Mouse (Mus musculus): ENCODE measurements around the gene Palld. TPM values are rescaled to one million over a fixed set of nuclear protein-coding genes. Genes with fewer than 3 reads are reported as not detected.

Gene Palld
- total RNA-seq, 2 experiments from 2014 or later, result 148 to 150 TPM

GRCm38 (mm10) chr8:61685280-61685679 lies 217.2 kb downstream of the Palld start:
- no peak for DNase-seq

GRCm38 (mm10) chr8:61684280-61684939 lies 218.1 kb downstream of the Palld start:
- DNase-seq, result no peak

GRCm38 (mm10) chr8:61682902-61683301 lies 219.6 kb downstream of the Palld start:
- no peak for DNase-seq

GRCm38 (mm10) chr8:61681217-61681616 lies 221.3 kb downstream of the Palld start:
- DNase-seq, result no peak

- no peak for DNase-seq
Observed at GRCm38 (mm10) chr8:61677227-61677626, 225.3 kb downstream of the Palld start.

GRCm38 (mm10) chr8:61671151-61671550 lies 231.3 kb downstream of the Palld start:
- no peak for DNase-seq

GRCm38 (mm10) chr8:61670376-61670775 lies 232.1 kb downstream of the Palld start:
- DNase-seq, result no peak

GRCm38 (mm10) chr8:61666919-61667318 lies 235.6 kb downstream of the Palld start:
- DNase-seq, result no peak

- DNase-seq, result no peak
Observed at GRCm38 (mm10) chr8:61665021-61665420, 237.5 kb downstream of the Palld start.

- DNase-seq, result no peak
Observed at GRCm38 (mm10) chr8:61664162-61664561, 238.3 kb downstream of the Palld start.

GRCm38 (mm10) chr8:61662829-61663228 lies 239.7 kb downstream of the Palld start:
- DNase-seq, result no peak

- no peak for DNase-seq
Observed at GRCm38 (mm10) chr8:61661611-61662010, 240.9 kb downstream of the Palld start.

- no peak for DNase-seq
Observed at GRCm38 (mm10) chr8:61660961-61661360, 241.5 kb downstream of the Palld start.

GRCm38 (mm10) chr8:61651955-61652354 lies 250.5 kb downstream of the Palld start:
- no peak for DNase-seq

- no peak for DNase-seq
Observed at GRCm38 (mm10) chr8:61646195-61646835, 256.2 kb downstream of the Palld start.

- no peak for DNase-seq
Observed at GRCm38 (mm10) chr8:61645642-61646041, 256.8 kb downstream of the Palld start.

- DNase-seq, result no peak
Observed at GRCm38 (mm10) chr8:61643215-61643614, 259.3 kb downstream of the Palld start.

- peak; percentile 48 for DNase-seq
Observed at GRCm38 (mm10) chr8:61642358-61642847, 260.1 kb downstream of the Palld start.

- DNase-seq, result no peak
Observed at GRCm38 (mm10) chr8:61639596-61639995, 262.9 kb downstream of the Palld start.

GRCm38 (mm10) chr8:61639008-61639407 lies 263.5 kb downstream of the Palld start:
- DNase-seq, result no peak

GRCm38 (mm10) chr8:61637736-61638135 lies 264.8 kb downstream of the Palld start:
- DNase-seq, result no peak

GRCm38 (mm10) chr8:61634811-61635210 lies 267.7 kb downstream of the Palld start:
- DNase-seq, result no peak

- no peak for DNase-seq
Observed at GRCm38 (mm10) chr8:61632331-61632730, 270.2 kb downstream of the Palld start.

- no peak for DNase-seq
Observed at GRCm38 (mm10) chr8:61629631-61629968, 272.9 kb downstream of the Palld start.

Measured in gastrocnemius, postnatal 10 days (tissue).